Mouse (Mus musculus) lung, postnatal 0 days (tissue): ENCODE data around the gene Pik3r1. TPM values are rescaled to one million over a fixed set of nuclear protein-coding genes. Genes with fewer than 3 reads are reported as not detected.

Source experiments
- ATAC-seq: fragments of 200-750 bp; cut with Nextera tagmentation; 2 replicates; pipeline ENCODE4 v1.8.0; 2017; ENCODE audit warnings: moderate library complexity
- DNase-seq: peaks from one replicate; pipeline ENCODE4 v3.0.0-alpha.2; 2016; ENCODE audit warnings: low spot score
- H3K27ac ChIP-seq: fragments of 300-500 bp; sonication (generic); 2 replicates; pipeline ENCODE4 v1.5.1; 2014; ENCODE audit warnings: antibody characterized with exemption, mild to moderate bottlenecking, low read length, mixed read lengths
- H3K27me3 ChIP-seq: fragments of 300-500 bp; sonication (generic); replicated peaks from 2 replicates; pipeline ENCODE4 v1.6.1; 2014; ENCODE audit warnings: low read length, mixed read lengths; ENCODE audit not compliant: insufficient read depth
- H3K36me3 ChIP-seq: fragments of 300-500 bp; sonication (generic); 2 replicates; pipeline ENCODE4 v1.6.1; 2014; ENCODE audit warnings: low read length, mixed read lengths; ENCODE audit not compliant: insufficient read depth
- H3K4me1 ChIP-seq: fragments of 300-500 bp; sonication (generic); 2 replicates; pipeline ENCODE4 v1.6.1; 2014; ENCODE audit warnings: antibody characterized with exemption, low read depth, low read length, mixed read lengths; ENCODE audit not compliant: insufficient read depth
- H3K4me2 ChIP-seq: fragments of 300-500 bp; sonication (generic); replicated peaks from 2 replicates; pipeline ENCODE4 v1.6.1; 2014; ENCODE audit warnings: low read depth, mild to moderate bottlenecking, low read length, moderate library complexity, mixed read lengths
- H3K4me3 ChIP-seq: fragments of 300-500 bp; sonication (generic); 2 replicates; pipeline ENCODE4 v1.5.1; 2014; ENCODE audit warnings: low read depth, low read length
- H3K9ac ChIP-seq: fragments of 300-500 bp; sonication (generic); replicated peaks from 2 replicates; pipeline ENCODE4 v1.6.1; 2014; ENCODE audit warnings: low read depth, mild to moderate bottlenecking
- H3K9me3 ChIP-seq: fragments of 300-500 bp; sonication (generic); 2 replicates; pipeline ENCODE4 v1.6.1; 2016; ENCODE audit warnings: low read length, mixed read lengths
- CTCF ChIP-seq: IDR thresholded peaks from 2 replicates; pipeline ENCODE4 v1.5.1; 2016; ENCODE audit warnings: antibody characterized with exemption, mild to moderate bottlenecking
- EP300 ChIP-seq: IDR thresholded peaks from 2 replicates; pipeline ENCODE4 v1.6.1; 2016; ENCODE audit warnings: antibody characterized with exemption, mild to moderate bottlenecking, control low read depth
- WGBS: fragments of 180-500 bp; shearing (Covaris S2); extraction: QIAGEN DNeasy Blood & Tissue Kit; methylation state at CpG from one replicate; pipeline ENCODE4 v1.1.7; 2014; 5-methylcytosine and 5-hydroxymethylcytosine counted together
- polyA plus RNA-seq: library from polyadenylated mRNA; unstranded; fragments of >200 nt; fragmentation: Nextera tagmentation; extraction: Ambion mirVana; gene quantifications from 2 replicates; pipeline ENCODE4 v1.2.1, GENCODE M21; 2015

The Pik3r1 gene
- polyA plus RNA-seq, 1 experiment from 2014 or later, result 28.1 TPM

- no peaks in the 10 kb centered on the region for H3K27me3 ChIP-seq
- ATAC-seq, result no peak
- no peak for DNase-seq
- H3K4me3 ChIP-seq, result no peak overlapping the region
- no peaks in the 10 kb centered on the region for H3K36me3 ChIP-seq
- H3K4me1 ChIP-seq, result no peaks in the 10 kb centered on the region
- WGBS, result 58% methylated on average over 6 of the region's 6 CpGs
- H3K4me2 ChIP-seq, result no peak overlapping the region
- no peak for TF ChIP-seq EP300
- TF ChIP-seq CTCF, result no peak
- no peak overlapping the region for H3K9ac ChIP-seq
- no peak overlapping the region for H3K27ac ChIP-seq
- no peaks in the 10 kb centered on the region for H3K9me3 ChIP-seq
These were observed 29.0 kb upstream of the Pik3r1 start for GRCm38 (mm10) chr13:101796983-101797382.

- TF ChIP-seq CTCF, result no peak
- TF ChIP-seq EP300, result no peak
- Histone ChIP-seq H3K27me3 (no peaks in the 10 kb centered on the region), H3K4me2 (no peak overlapping the region), H3K27ac (no peak overlapping the region), H3K9ac (no peak overlapping the region), H3K9me3 (no peaks in the 10 kb centered on the region), H3K36me3 (no peaks in the 10 kb centered on the region), H3K4me3 (no peak overlapping the region), H3K4me1 (no peaks in the 10 kb centered on the region)
- DNase-seq, result no peak
- ATAC-seq, result no peak
- WGBS, result 88% methylated on average over 3 of the region's 4 CpGs
These were observed 17.7 kb upstream of the Pik3r1 start for GRCm38 (mm10) chr13:101785705-101786104.

- H3K27ac ChIP-seq, result no peak overlapping the region
- no peaks in the 10 kb centered on the region for H3K4me1 ChIP-seq
- H3K4me3 ChIP-seq, result no peak overlapping the region
- ATAC-seq (no peak), DNase-seq (no peak)
- TF ChIP-seq EP300 (no peak), CTCF (no peak)
- H3K4me2 ChIP-seq, result no peak overlapping the region
- no peaks in the 10 kb centered on the region for H3K36me3 ChIP-seq
- H3K9me3 ChIP-seq, result no peaks in the 10 kb centered on the region
- 88% methylated on average over 13 of the region's 13 CpGs for WGBS
- H3K9ac ChIP-seq, result no peak overlapping the region
- no peaks in the 10 kb centered on the region for H3K27me3 ChIP-seq
These were observed 16.8 kb upstream of the Pik3r1 start for GRCm38 (mm10) chr13:101784651-101785289.

GRCm38 (mm10) chr13:101779011-101779410, 11.0 kb upstream of the Pik3r1 start:
- WGBS, result 88% methylated on average over 4 of the region's 4 CpGs

GRCm38 (mm10) chr13:101777851-101778250, 9.8 kb upstream of the Pik3r1 start:
- Histone ChIP-seq H3K36me3 (no peaks in the 10 kb centered on the region), H3K27me3 (no peaks in the 10 kb centered on the region), H3K27ac (no peak overlapping the region), H3K4me2 (no peak overlapping the region), H3K4me3 (no peak overlapping the region), H3K9ac (no peak overlapping the region), H3K4me1 (no peaks in the 10 kb centered on the region), H3K9me3 (no peaks in the 10 kb centered on the region)
- ATAC-seq (no peak), DNase-seq (no peak)
- TF ChIP-seq EP300, result no peak
- TF ChIP-seq CTCF, result no peak
- WGBS, result 83% methylated on average over 3 of the region's 3 CpGs

More at GRCm38 (mm10) chr13:101779011-101779410, 11.0 kb upstream of the Pik3r1 start:
- no peak for DNase-seq
- H3K4me1 ChIP-seq, result no peaks in the 10 kb centered on the region
- H3K27ac ChIP-seq, result no peak overlapping the region
- no peak overlapping the region for H3K4me3 ChIP-seq
- H3K4me2 ChIP-seq, result no peak overlapping the region
- no peaks in the 10 kb centered on the region for H3K27me3 ChIP-seq
- no peaks in the 10 kb centered on the region for H3K9me3 ChIP-seq
- TF ChIP-seq EP300, result no peak
- TF ChIP-seq CTCF, result no peak
- no peak for ATAC-seq
- H3K36me3 ChIP-seq, result no peaks in the 10 kb centered on the region
- H3K9ac ChIP-seq, result no peak overlapping the region

GRCm38 (mm10) chr13:101771071-101771470, 3.1 kb upstream of the Pik3r1 start:
- no peak for ATAC-seq
- Histone ChIP-seq H3K4me1 (peaks cover 4% of the 10 kb centered on the region; the same call in 1 of the 2 replicates), H3K36me3 (no peaks in the 10 kb centered on the region), H3K4me2 (no peak overlapping the region), H3K4me3 (no peak overlapping the region), H3K9me3 (no peaks in the 10 kb centered on the region), H3K27me3 (no peaks in the 10 kb centered on the region), H3K27ac (no peak overlapping the region), H3K9ac (no peak overlapping the region)
- no peak for DNase-seq
- TF ChIP-seq EP300, result no peak
- no peak for TF ChIP-seq CTCF

- DNase-seq (no peak), ATAC-seq (no peak)
- Histone ChIP-seq H3K4me3 (no peak overlapping the region), H3K4me2 (no peak overlapping the region), H3K4me1 (peaks cover 5% of the 10 kb centered on the region; the same call in 1 of the 2 replicates), H3K36me3 (no peaks in the 10 kb centered on the region), H3K9ac (no peak overlapping the region), H3K27me3 (no peaks in the 10 kb centered on the region), H3K27ac (no peak overlapping the region), H3K9me3 (no peaks in the 10 kb centered on the region)
- 89% methylated on average over 4 of the region's 4 CpGs for WGBS
- TF ChIP-seq EP300, result no peak
- no peak for TF ChIP-seq CTCF
These were observed 1.9 kb upstream of the Pik3r1 start for GRCm38 (mm10) chr13:101769955-101770354.
